Mouse (Mus musculus): ENCODE results near the gene Zbtb20. TPM values are rescaled to one million over a fixed set of nuclear protein-coding genes. Genes with fewer than 3 reads are reported as not detected.
A peak's percentile ranks its signal among the peaks of the same experiment; 100 is the strongest.

Gene Zbtb20
- total and polyA plus RNA-seq, 3 experiments, result 31.1 to 199 (median 161) TPM

GRCm38 (mm10) chr16:42900328-42900727, 24.6 kb downstream of the Zbtb20 start:
- TF ChIP-seq POLR2A (IDR thresholded peaks at IDR 0.05; ENCODE audit: insufficient read depth, low read depth, low read length), result no peak
- TF ChIP-seq CTCF (IDR thresholded peaks at IDR 0.05), result no peak
- no peak for TF ChIP-seq EP300 (IDR thresholded peaks at IDR 0.05; ENCODE audit: insufficient read depth, low read depth, low read length)
- WGBS, result 54% methylated on average over 1 of the region's 1 CpGs
- intact Hi-C loops (cut with DNase I), result no loop called here
- H3K9ac ChIP-seq (ENCODE audit: low read depth, low read length), result no peak overlapping the region
- H3K4me1 ChIP-seq (ENCODE audit: control insufficient read depth, insufficient read depth, low read length), result 0 out of 2 replicates have a peak, but pooled peaks cover 1% of the 10 kb centered on the region
- peaks cover 2% of the 10 kb centered on the region; the same call in 1 of the 2 replicates for H3K79me2 ChIP-seq (replicated peaks; ENCODE audit: control insufficient read depth, insufficient read depth, low read length)
- H3K27me3 ChIP-seq (ENCODE audit: control insufficient read depth, insufficient read depth, low read length), result no peaks in the 10 kb centered on the region
- DNase-seq, result no peak
- H3K36me3 ChIP-seq (ENCODE audit: control insufficient read depth, insufficient read depth, low read length), result peaks cover 2% of the 10 kb centered on the region; the same call in 1 of the 2 replicates
- H3K4me3 ChIP-seq, result no peak overlapping the region
- H3K27ac ChIP-seq, result no peak overlapping the region

GRCm38 (mm10) chr16:42907283-42907701, 31.6 kb downstream of the Zbtb20 start:
- Histone ChIP-seq H3K79me2 (replicated peaks; ENCODE audit: control insufficient read depth, insufficient read depth, low read length) (peaks cover 4% of the 10 kb centered on the region), H3K27me3 (ENCODE audit: control insufficient read depth, insufficient read depth, low read length) (no peaks in the 10 kb centered on the region), H3K4me1 (ENCODE audit: control insufficient read depth, insufficient read depth, low read length) (peaks cover 13% of the 10 kb centered on the region), H3K9ac (ENCODE audit: low read depth, low read length) (peak overlapping the region; percentile 90), H3K4me3 (peak overlapping the region; percentile 53), H3K27ac (peak overlapping the region; percentile 89), H3K36me3 (ENCODE audit: control insufficient read depth, insufficient read depth, low read length) (peaks cover 17% of the 10 kb centered on the region)
- TF ChIP-seq POLR2A (IDR thresholded peaks at IDR 0.05; ENCODE audit: insufficient read depth, low read depth, low read length), result peak; percentile 85
- TF ChIP-seq EP300 (IDR thresholded peaks at IDR 0.05; ENCODE audit: insufficient read depth, low read depth, low read length), result 0 out of 2 replicates have a peak, but pooled peaks have one; percentile 11
- TF ChIP-seq CTCF (IDR thresholded peaks at IDR 0.05), result no peak
- DNase-seq, result peak; percentile 51 to 64
- intact Hi-C loops (cut with DNase I), result loop anchor here (1.0 kb wide), 1 partner anchor 31 kb away; no protein-coding TSS in a partner anchor
- 3% methylated on average over 4 of the region's 4 CpGs for WGBS

GRCm38 (mm10) chr16:42908381-42908780, 32.7 kb downstream of the Zbtb20 start:
- Histone ChIP-seq H3K4me3 (peak overlapping the region; percentile 53), H3K27me3 (ENCODE audit: control insufficient read depth, insufficient read depth, low read length) (no peaks in the 10 kb centered on the region), H3K4me1 (ENCODE audit: control insufficient read depth, insufficient read depth, low read length) (peaks cover 15% of the 10 kb centered on the region), H3K36me3 (ENCODE audit: control insufficient read depth, insufficient read depth, low read length) (peaks cover 17% of the 10 kb centered on the region), H3K79me2 (replicated peaks; ENCODE audit: control insufficient read depth, insufficient read depth, low read length) (peaks cover 4% of the 10 kb centered on the region), H3K27ac (peak overlapping the region; percentile 89), H3K9ac (ENCODE audit: low read depth, low read length) (no peak overlapping the region; the same call in 1 of the 2 replicates)
- intact Hi-C loops (cut with DNase I), result no loop called here
- no peak for TF ChIP-seq CTCF (IDR thresholded peaks at IDR 0.05)
- no peak for TF ChIP-seq POLR2A (IDR thresholded peaks at IDR 0.05; ENCODE audit: insufficient read depth, low read depth, low read length)
- TF ChIP-seq EP300 (IDR thresholded peaks at IDR 0.05; ENCODE audit: insufficient read depth, low read depth, low read length), result no peak
- DNase-seq, result no peak

GRCm38 (mm10) chr16:42908896-42909295, 33.2 kb downstream of the Zbtb20 start:
- Histone ChIP-seq H3K4me1 (ENCODE audit: control insufficient read depth, insufficient read depth, low read length) (peaks cover 15% of the 10 kb centered on the region), H3K27ac (peak overlapping the region; percentile 89), H3K9ac (ENCODE audit: low read depth, low read length) (no peak overlapping the region; the same call in 1 of the 2 replicates), H3K36me3 (ENCODE audit: control insufficient read depth, insufficient read depth, low read length) (peaks cover 17% of the 10 kb centered on the region), H3K27me3 (ENCODE audit: control insufficient read depth, insufficient read depth, low read length) (no peaks in the 10 kb centered on the region), H3K4me3 (peak overlapping the region; percentile 53), H3K79me2 (replicated peaks; ENCODE audit: control insufficient read depth, insufficient read depth, low read length) (peaks cover 4% of the 10 kb centered on the region)
- TF ChIP-seq POLR2A (IDR thresholded peaks at IDR 0.05; ENCODE audit: insufficient read depth, low read depth, low read length), result no peak
- no peak for TF ChIP-seq CTCF (IDR thresholded peaks at IDR 0.05)
- no peak for TF ChIP-seq EP300 (IDR thresholded peaks at IDR 0.05; ENCODE audit: insufficient read depth, low read depth, low read length)
- intact Hi-C loops (cut with DNase I), result no loop called here
- 46% methylated on average over 5 of the region's 5 CpGs for WGBS
- no peak for DNase-seq

GRCm38 (mm10) chr16:42910016-42910415, 34.3 kb downstream of the Zbtb20 start:
- WGBS, result 5% methylated on average over 4 of the region's 4 CpGs
- H3K4me3 ChIP-seq, result peak overlapping the region; percentile 53
- no peaks in the 10 kb centered on the region for H3K27me3 ChIP-seq (ENCODE audit: control insufficient read depth, insufficient read depth, low read length)
- H3K79me2 ChIP-seq (replicated peaks; ENCODE audit: control insufficient read depth, insufficient read depth, low read length), result peaks cover 4% of the 10 kb centered on the region
- H3K27ac ChIP-seq, result peak overlapping the region; percentile 89
- intact Hi-C loops (cut with DNase I), result loop anchor here (5.0 to 10.0 kb wide), 3 partner anchors 257 to 667 kb away; no protein-coding TSS in a partner anchor
- H3K36me3 ChIP-seq (ENCODE audit: control insufficient read depth, insufficient read depth, low read length), result peaks cover 16% of the 10 kb centered on the region
- peaks cover 18% of the 10 kb centered on the region for H3K4me1 ChIP-seq (ENCODE audit: control insufficient read depth, insufficient read depth, low read length)
- TF ChIP-seq CTCF (IDR thresholded peaks at IDR 0.05) (no peak), POLR2A (IDR thresholded peaks at IDR 0.05; ENCODE audit: insufficient read depth, low read depth, low read length) (no peak), EP300 (IDR thresholded peaks at IDR 0.05; ENCODE audit: insufficient read depth, low read depth, low read length) (no peak)
- peak; percentile 27 to 29 for DNase-seq
- peak overlapping the region; percentile 61 for H3K9ac ChIP-seq (ENCODE audit: low read depth, low read length)

- DNase-seq, result peak; percentile 57 to 77
- peak overlapping the region; percentile 89 for H3K27ac ChIP-seq
- 21% methylated on average over 3 of the region's 3 CpGs for WGBS
- TF ChIP-seq POLR2A (IDR thresholded peaks at IDR 0.05; ENCODE audit: insufficient read depth, low read depth, low read length) (0 out of 2 replicates have a peak, but pooled peaks have one; percentile 27), CTCF (IDR thresholded peaks at IDR 0.05) (no peak), EP300 (IDR thresholded peaks at IDR 0.05; ENCODE audit: insufficient read depth, low read depth, low read length) (peak; percentile 95)
- H3K4me3 ChIP-seq, result peak overlapping the region; percentile 53; the same call in 1 of the 2 replicates
- H3K27me3 ChIP-seq (ENCODE audit: control insufficient read depth, insufficient read depth, low read length), result no peaks in the 10 kb centered on the region
- peak overlapping the region; percentile 44 for H3K9ac ChIP-seq (ENCODE audit: low read depth, low read length)
- H3K79me2 ChIP-seq (replicated peaks; ENCODE audit: control insufficient read depth, insufficient read depth, low read length), result peaks cover 6% of the 10 kb centered on the region
- peaks cover 18% of the 10 kb centered on the region for H3K36me3 ChIP-seq (ENCODE audit: control insufficient read depth, insufficient read depth, low read length)
- intact Hi-C loops (cut with DNase I), result loop anchor here (5.0 to 10.0 kb wide), 3 partner anchors 257 to 667 kb away; no protein-coding TSS in a partner anchor
- peaks cover 16% of the 10 kb centered on the region for H3K4me1 ChIP-seq (ENCODE audit: control insufficient read depth, insufficient read depth, low read length)
Observed at GRCm38 (mm10) chr16:42910716-42911115, 35.0 kb downstream of the Zbtb20 start.

All from heart, adult 2 months (tissue).